ENCODE assay signal across 8 mouse cellular contexts in the genomic region with DNA sequence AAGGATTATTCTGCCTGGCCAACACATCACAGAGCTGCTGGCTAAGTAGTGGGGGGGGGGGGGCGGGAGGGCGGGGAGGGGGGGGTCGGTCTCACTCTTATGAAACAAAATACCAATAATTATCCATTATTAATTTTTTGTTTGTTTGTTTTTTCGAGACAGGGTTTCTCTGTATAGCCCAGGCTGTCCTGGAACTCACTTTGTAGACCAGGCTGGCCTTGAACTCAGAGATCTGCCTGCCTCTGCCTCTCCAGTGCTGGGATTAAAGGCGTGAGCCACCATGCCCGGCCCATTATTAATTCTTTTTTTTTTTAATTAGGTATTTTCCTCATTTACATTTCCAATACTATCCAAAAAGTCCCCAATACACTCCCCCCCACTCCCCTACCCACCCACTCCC. TPM values are rescaled to one million over a fixed set of nuclear protein-coding genes. Genes with fewer than 3 reads are reported as not detected.
A peak's percentile ranks its signal among the peaks of the same experiment; 100 is the strongest.
DNase-seq lines count a peak whose midpoint lies in the region; ATAC-seq and TF ChIP-seq lines count a peak whose summit lies in the region.
"Not testable (repeated sequence)": the region's sequence is repeated elsewhere in the genome, so short reads cannot be mapped to it uniquely, and the experiment has no call there.

No protein-coding gene starts in this region.

- TF ChIP-seq RAD21 in MEL (IDR thresholded peaks at IDR 0.05; ENCODE audit: low read depth, low read length): not testable (repeated sequence)

- TF ChIP-seq CTCF in MEL (IDR thresholded peaks at IDR 0.05 in 2 of 3, conservative IDR thresholded peaks at IDR 0.05 in 1 of 3; ENCODE audit: control insufficient read depth in 1 of 3, insufficient read depth in 1 of 3, low read depth in 2 of 3, low read length in 3 of 3, poor library complexity in 1 of 3, severe bottlenecking in 1 of 3); hindbrain, postnatal 0 days (IDR thresholded peaks at IDR 0.05; ENCODE audit: low read depth); lung, adult 2 months (IDR thresholded peaks at IDR 0.05; ENCODE audit: insufficient read depth, low read length): not testable (repeated sequence)

- not testable (repeated sequence) for TF ChIP-seq EP300 in MEL (IDR thresholded peaks at IDR 0.05; ENCODE audit: low read depth in 1 of 2, low read length in 2 of 2)

- H3K9me3 ChIP-seq in MEL (replicated peaks; ENCODE audit: insufficient read depth, low read length); erythroblast, embryonic 14.5 days (ENCODE audit: control insufficient read depth, low read length); heart, embryonic 12.5 days (replicated peaks); hindbrain, postnatal 0 days (ENCODE audit: low read length); limb, embryonic 11.5 days (ENCODE audit: control insufficient read depth, low read length); midbrain, embryonic 16.5 days (replicated peaks; ENCODE audit: control insufficient read depth, low read length, poor library complexity, severe bottlenecking); stomach, embryonic 16.5 days (replicated peaks; ENCODE audit: control insufficient read depth, low read length): not testable (repeated sequence)

- not testable (repeated sequence) for H3K36me3 ChIP-seq in MEL (ENCODE audit: control insufficient read depth in 1 of 2, insufficient read depth in 2 of 2, low read length in 2 of 2); stomach, embryonic 16.5 days (ENCODE audit: control insufficient read depth, insufficient read depth, low read length)
- H3K36me3 ChIP-seq in erythroblast, embryonic 14.5 days (ENCODE audit: control insufficient read depth): peaks cover 72% of the 10 kb centered on the region
- peaks cover 74% of the 10 kb centered on the region for H3K36me3 ChIP-seq in heart, embryonic 12.5 days
- peaks cover 53% of the 10 kb centered on the region for H3K36me3 ChIP-seq in hindbrain, postnatal 0 days (ENCODE audit: insufficient read depth, low read length)
- H3K36me3 ChIP-seq in limb, embryonic 11.5 days (ENCODE audit: control insufficient read depth, insufficient read depth, low read length): peaks cover 25% of the 10 kb centered on the region
- H3K36me3 ChIP-seq in midbrain, embryonic 16.5 days (ENCODE audit: control insufficient read depth, insufficient read depth, low read length): peaks cover 46% of the 10 kb centered on the region

- DNase-seq in MEL (ENCODE audit: low read depth, low spot score); hindbrain, postnatal 0 days (ENCODE audit: low spot score); limb, embryonic 11.5 days (ENCODE audit: low spot score); lung, adult 2 months: not testable (repeated sequence)

- peaks cover 17% of the 10 kb centered on the region for H3K79me2 ChIP-seq in MEL (ENCODE audit: control insufficient read depth, insufficient read depth, low read length, poor library complexity)

- TF ChIP-seq POLR2A in MEL (IDR thresholded peaks at IDR 0.05; ENCODE audit: control insufficient read depth in 1 of 2, insufficient read depth in 1 of 2, low read depth in 1 of 2, low read length in 2 of 2, poor library complexity in 1 of 2); lung, adult 2 months (IDR thresholded peaks at IDR 0.05; ENCODE audit: borderline replicate concordance, extremely low read depth, low read depth, low read length): not testable (repeated sequence)

- peak overlapping the region; percentile 61 for H3K9ac ChIP-seq in MEL (ENCODE audit: control insufficient read depth, low read depth, low read length, poor library complexity, severe bottlenecking)
- H3K9ac ChIP-seq in heart, embryonic 12.5 days: peak overlapping the region; percentile 80
- H3K9ac ChIP-seq in hindbrain, postnatal 0 days (replicated peaks; ENCODE audit: low read length): peak overlapping the region; percentile 70
- not testable (repeated sequence) for H3K9ac ChIP-seq in limb, embryonic 11.5 days (ENCODE audit: low read length)
- H3K9ac ChIP-seq in midbrain, embryonic 16.5 days (ENCODE audit: low read depth, low read length): peak overlapping the region; percentile 86
- peak overlapping the region; percentile 86 for H3K9ac ChIP-seq in stomach, embryonic 16.5 days (ENCODE audit: low read length)

- not testable (repeated sequence) for H3K4me1 ChIP-seq in MEL (ENCODE audit: control insufficient read depth in 1 of 2, insufficient read depth in 2 of 2, low read length in 2 of 2); heart, embryonic 12.5 days (replicated peaks); hindbrain, postnatal 0 days (ENCODE audit: insufficient read depth, low read length); limb, embryonic 11.5 days (ENCODE audit: control insufficient read depth, insufficient read depth, low read length); lung, adult 2 months (ENCODE audit: control insufficient read depth, insufficient read depth, low read length); stomach, embryonic 16.5 days (ENCODE audit: control insufficient read depth, insufficient read depth, low read length)
- H3K4me1 ChIP-seq in erythroblast, embryonic 14.5 days (ENCODE audit: control insufficient read depth): peaks cover 20% of the 10 kb centered on the region
- H3K4me1 ChIP-seq in midbrain, embryonic 16.5 days (ENCODE audit: control insufficient read depth, insufficient read depth, low read length): peaks cover 18% of the 10 kb centered on the region

- H3K4me3 ChIP-seq in MEL (ENCODE audit: control insufficient read depth in 1 of 2, insufficient read depth in 1 of 2, low read depth in 2 of 2, low read length in 2 of 2): peak overlapping the region; percentile 72 to 94
- H3K4me3 ChIP-seq in erythroblast, embryonic 14.5 days (replicated peaks): peak overlapping the region; percentile 77
- H3K4me3 ChIP-seq in heart, embryonic 12.5 days: peak overlapping the region; percentile 71
- peak overlapping the region; percentile 78 for H3K4me3 ChIP-seq in hindbrain, postnatal 0 days (ENCODE audit: low read length)
- H3K4me3 ChIP-seq in limb, embryonic 11.5 days (ENCODE audit: low read depth, low read length): peak overlapping the region; percentile 83
- H3K4me3 ChIP-seq in lung, adult 2 months (replicated peaks; ENCODE audit: extremely low read depth, low read depth, low read length): peak overlapping the region; percentile 70
- H3K4me3 ChIP-seq in midbrain, embryonic 16.5 days (ENCODE audit: low read depth, low read length): peak overlapping the region; percentile 87
- H3K4me3 ChIP-seq in stomach, embryonic 16.5 days (replicated peaks; ENCODE audit: low read length): peak overlapping the region; percentile 87

- not testable (repeated sequence) for H3K27ac ChIP-seq in MEL (ENCODE audit: control insufficient read depth, low read depth, low read length); heart, embryonic 12.5 days (ENCODE audit: poor library complexity, severe bottlenecking); limb, embryonic 11.5 days (replicated peaks; ENCODE audit: low read depth, low read length); stomach, embryonic 16.5 days (ENCODE audit: low read length)
- H3K27ac ChIP-seq in hindbrain, postnatal 0 days: peak overlapping the region; percentile 70; the same call in 1 of the 2 replicates
- H3K27ac ChIP-seq in midbrain, embryonic 16.5 days (ENCODE audit: low read length): peak overlapping the region; percentile 70; the same call in 1 of the 2 replicates

- WGBS in heart, embryonic 12.5 days: 30% methylated on average over 6 of the region's 6 CpGs
- 36% methylated on average over 6 of the region's 6 CpGs for WGBS in hindbrain, postnatal 0 days
- 28% methylated on average over 6 of the region's 6 CpGs for WGBS in limb, embryonic 11.5 days
- 36% methylated on average over 6 of the region's 6 CpGs for WGBS in lung, adult 2 months
- 30% methylated on average over 6 of the region's 6 CpGs for WGBS in midbrain, embryonic 16.5 days
- 31% methylated on average over 6 of the region's 6 CpGs for WGBS in stomach, embryonic 16.5 days

- H3K4me2 ChIP-seq in heart, embryonic 12.5 days: peak overlapping the region; percentile 88
- peak overlapping the region; percentile 98 for H3K4me2 ChIP-seq in hindbrain, postnatal 0 days (ENCODE audit: low read depth, low read length)
- peak overlapping the region; percentile 89 for H3K4me2 ChIP-seq in limb, embryonic 11.5 days (ENCODE audit: low read depth, severe bottlenecking)
- H3K4me2 ChIP-seq in midbrain, embryonic 16.5 days (ENCODE audit: low read length): peak overlapping the region; percentile 95
- peak overlapping the region; percentile 93 for H3K4me2 ChIP-seq in stomach, embryonic 16.5 days (ENCODE audit: low read depth, low read length)

- H3K27me3 ChIP-seq in MEL (ENCODE audit: control insufficient read depth in 1 of 2, insufficient read depth in 2 of 2, low read length in 2 of 2); erythroblast, embryonic 14.5 days (ENCODE audit: control insufficient read depth); heart, embryonic 12.5 days (replicated peaks); hindbrain, postnatal 0 days (ENCODE audit: insufficient read depth, low read length); limb, embryonic 11.5 days (ENCODE audit: control insufficient read depth, insufficient read depth, low read length); midbrain, embryonic 16.5 days (ENCODE audit: control insufficient read depth, insufficient read depth, low read depth, low read length); stomach, embryonic 16.5 days (ENCODE audit: control insufficient read depth, insufficient read depth, low read length): not testable (repeated sequence)

- ATAC-seq in heart, embryonic 12.5 days (ENCODE audit: insufficient number of reproducible peaks, low FRiP score): peak; percentile 7; the same call in 1 of the 2 replicates
- ATAC-seq in hindbrain, postnatal 0 days; limb, embryonic 11.5 days (ENCODE audit: insufficient number of reproducible peaks, low FRiP score, low TSS enrichment, low read depth); midbrain, embryonic 16.5 days; stomach, embryonic 16.5 days (ENCODE audit: insufficient read depth, low FRiP score): not testable (repeated sequence)

RNA-seq across cellular contexts. Expression of gene Snapc4, which starts 0.4 kb away (rescaled TPM):
- total RNA-seq in MEL (2012; rRNA removed): 40.3 and 49.3 TPM in 2 replicates
- 10 to 100 TPM in 1 of 2 experiments, not detected in 1; 57.6 TPM for polyA plus RNA-seq in MEL (2012; ENCODE audit: insufficient read depth in 1 of 2, insufficient read length in 2 of 2, low read depth in 1 of 2, low replicate concordance in 2 of 2, missing spikeins in 1 of 2)
- polyA plus RNA-seq in erythroblast, embryonic 14.5 days (2012): 1.6 and 2.3 TPM in 2 replicates
- polyA plus RNA-seq in heart, embryonic 12.5 days (2016; fragmentation: Nextera tagmentation; extraction: Ambion mirVana): 20.4 and 23.5 TPM in 2 replicates
- total RNA-seq in hindbrain, postnatal 0 days (2014; rRNA removed): 44.7 and 56.4 TPM in 2 replicates
- 25.6 and 26.1 TPM in 2 replicates for polyA plus RNA-seq in hindbrain, postnatal 0 days (2015; fragmentation: Nextera tagmentation; extraction: Ambion mirVana)
- polyA plus RNA-seq in limb, embryonic 11.5 days (2014; fragmentation: Nextera tagmentation; extraction: Ambion mirVana): 25.3 and 31.2 TPM in 2 replicates
- polyA plus RNA-seq in lung, adult 2 months (2012; rRNA removed): 27.9 and 31.0 TPM in 2 replicates
- polyA plus RNA-seq in midbrain, embryonic 16.5 days (2015; fragmentation: Nextera tagmentation; extraction: Ambion mirVana): 34.8 and 37.9 TPM in 2 replicates
- 25.8 and 26.1 TPM in 2 replicates for polyA plus RNA-seq in stomach, embryonic 16.5 days (2015; fragmentation: Nextera tagmentation; extraction: Ambion mirVana)

RNA-seq across cellular contexts. Expression of gene Entr1, which starts 8.2 kb away (rescaled TPM):
- total RNA-seq in MEL (2012; rRNA removed): 51.7 and 63.6 TPM in 2 replicates
- polyA plus RNA-seq in MEL (2012; ENCODE audit: insufficient read depth in 1 of 2, insufficient read length in 2 of 2, low read depth in 1 of 2, low replicate concordance in 2 of 2, missing spikeins in 1 of 2): 10 to 100 TPM in 1 of 2 experiments, not detected in 1; 71.1 TPM
- 4.4 and 5.4 TPM in 2 replicates for polyA plus RNA-seq in erythroblast, embryonic 14.5 days (2012)
- 91.7 and 95.5 TPM in 2 replicates for polyA plus RNA-seq in heart, embryonic 12.5 days (2016; fragmentation: Nextera tagmentation; extraction: Ambion mirVana)
- total RNA-seq in hindbrain, postnatal 0 days (2014; rRNA removed): 115 and 135 TPM in 2 replicates
- polyA plus RNA-seq in hindbrain, postnatal 0 days (2015; fragmentation: Nextera tagmentation; extraction: Ambion mirVana): 133 and 138 TPM in 2 replicates
- polyA plus RNA-seq in limb, embryonic 11.5 days (2014; fragmentation: Nextera tagmentation; extraction: Ambion mirVana): 128 and 132 TPM in 2 replicates
- 89.2 and 94.4 TPM in 2 replicates for polyA plus RNA-seq in lung, adult 2 months (2012; rRNA removed)
- polyA plus RNA-seq in midbrain, embryonic 16.5 days (2015; fragmentation: Nextera tagmentation; extraction: Ambion mirVana): 175 and 182 TPM in 2 replicates
- 98.7 and 105 TPM in 2 replicates for polyA plus RNA-seq in stomach, embryonic 16.5 days (2015; fragmentation: Nextera tagmentation; extraction: Ambion mirVana)

RNA-seq across cellular contexts. Expression of gene Pmpca, which starts 8.3 kb away (rescaled TPM):
- total RNA-seq in MEL (2012; rRNA removed): 87.6 and 96.5 TPM in 2 replicates
- polyA plus RNA-seq in MEL (2012; ENCODE audit: insufficient read depth in 1 of 2, insufficient read length in 2 of 2, low read depth in 1 of 2, low replicate concordance in 2 of 2, missing spikeins in 1 of 2): 100 to 1,000 TPM in 1 of 2 experiments, 10 to 100 TPM in 1; 46.4 to 166 TPM
- 12.5 and 18.3 TPM in 2 replicates for polyA plus RNA-seq in erythroblast, embryonic 14.5 days (2012)
- 142 and 145 TPM in 2 replicates for polyA plus RNA-seq in heart, embryonic 12.5 days (2016; fragmentation: Nextera tagmentation; extraction: Ambion mirVana)
- 58.7 and 68.5 TPM in 2 replicates for total RNA-seq in hindbrain, postnatal 0 days (2014; rRNA removed)
- polyA plus RNA-seq in hindbrain, postnatal 0 days (2015; fragmentation: Nextera tagmentation; extraction: Ambion mirVana): 94.9 and 95.8 TPM in 2 replicates
- polyA plus RNA-seq in limb, embryonic 11.5 days (2014; fragmentation: Nextera tagmentation; extraction: Ambion mirVana): 99.8 and 111 TPM in 2 replicates
- 20.0 and 28.1 TPM in 2 replicates for polyA plus RNA-seq in lung, adult 2 months (2012; rRNA removed)
- polyA plus RNA-seq in midbrain, embryonic 16.5 days (2015; fragmentation: Nextera tagmentation; extraction: Ambion mirVana): 90.0 and 96.5 TPM in 2 replicates
- 97.0 and 104 TPM in 2 replicates for polyA plus RNA-seq in stomach, embryonic 16.5 days (2015; fragmentation: Nextera tagmentation; extraction: Ambion mirVana)

RNA-seq across cellular contexts. Expression of gene Card9, which starts 20.2 kb away (rescaled TPM):
- total RNA-seq in MEL (2012; rRNA removed): 0.16 and 0.35 TPM in 2 replicates
- polyA plus RNA-seq in MEL (2012; ENCODE audit: insufficient read depth in 1 of 2, insufficient read length in 2 of 2, low read depth in 1 of 2, low replicate concordance in 2 of 2, missing spikeins in 1 of 2): under 1 TPM in 1 of 2 experiments, not detected in 1; 0.72 TPM
- 0.20 and 0.22 TPM in 2 replicates for polyA plus RNA-seq in erythroblast, embryonic 14.5 days (2012)
- polyA plus RNA-seq in heart, embryonic 12.5 days (2016; fragmentation: Nextera tagmentation; extraction: Ambion mirVana): 0.56 and 0.58 TPM in 2 replicates
- 2.0 and 24.2 TPM in 2 replicates for total RNA-seq in hindbrain, postnatal 0 days (2014; rRNA removed)
- 1.5 and 1.6 TPM in 2 replicates for polyA plus RNA-seq in hindbrain, postnatal 0 days (2015; fragmentation: Nextera tagmentation; extraction: Ambion mirVana)
- 1.0 and 1.1 TPM in 2 replicates for polyA plus RNA-seq in limb, embryonic 11.5 days (2014; fragmentation: Nextera tagmentation; extraction: Ambion mirVana)
- polyA plus RNA-seq in lung, adult 2 months (2012; rRNA removed): 27.1 and 30.6 TPM in 2 replicates
- polyA plus RNA-seq in midbrain, embryonic 16.5 days (2015; fragmentation: Nextera tagmentation; extraction: Ambion mirVana): 1.0 and 2.7 TPM in 2 replicates
- polyA plus RNA-seq in stomach, embryonic 16.5 days (2015; fragmentation: Nextera tagmentation; extraction: Ambion mirVana): 1.1 and 1.5 TPM in 2 replicates

RNA-seq across cellular contexts. Expression of gene Inpp5e, which starts 28.1 kb away (rescaled TPM):
- 9.6 and 11.2 TPM in 2 replicates for total RNA-seq in MEL (2012; rRNA removed)
- polyA plus RNA-seq in MEL (2012; ENCODE audit: insufficient read depth in 1 of 2, insufficient read length in 2 of 2, low read depth in 1 of 2, low replicate concordance in 2 of 2, missing spikeins in 1 of 2): 10 to 100 TPM in 1 of 2 experiments, not detected in 1; 17.5 TPM
- 0.75 and 0.98 TPM in 2 replicates for polyA plus RNA-seq in erythroblast, embryonic 14.5 days (2012)
- polyA plus RNA-seq in heart, embryonic 12.5 days (2016; fragmentation: Nextera tagmentation; extraction: Ambion mirVana): 17.7 and 19.1 TPM in 2 replicates
- 30.2 and 40.6 TPM in 2 replicates for total RNA-seq in hindbrain, postnatal 0 days (2014; rRNA removed)
- 16.3 and 17.3 TPM in 2 replicates for polyA plus RNA-seq in hindbrain, postnatal 0 days (2015; fragmentation: Nextera tagmentation; extraction: Ambion mirVana)
- polyA plus RNA-seq in limb, embryonic 11.5 days (2014; fragmentation: Nextera tagmentation; extraction: Ambion mirVana): 24.4 and 28.5 TPM in 2 replicates
- 26.4 and 27.2 TPM in 2 replicates for polyA plus RNA-seq in lung, adult 2 months (2012; rRNA removed)
- polyA plus RNA-seq in midbrain, embryonic 16.5 days (2015; fragmentation: Nextera tagmentation; extraction: Ambion mirVana): 26.9 and 27.6 TPM in 2 replicates
- 15.2 and 15.9 TPM in 2 replicates for polyA plus RNA-seq in stomach, embryonic 16.5 days (2015; fragmentation: Nextera tagmentation; extraction: Ambion mirVana)
